Mouse (Mus musculus) kidney, embryonic 15.5 days (tissue): ENCODE measurements around the gene Npm3. TPM values are rescaled to one million over a fixed set of nuclear protein-coding genes. Genes with fewer than 3 reads are reported as not detected.

ENCODE experiments used
- ATAC-seq: fragments of 200-750 bp; cut with Nextera tagmentation; replicated peaks from 2 replicates; pipeline ENCODE4 v1.8.0; 2017; ENCODE audit warnings: moderate TSS enrichment; ENCODE audit not compliant: low FRiP score
- H3K27ac ChIP-seq: fragments of 300-500 bp; sonication (generic); 2 replicates; pipeline ENCODE4 v1.5.1; 2015; ENCODE audit warnings: mild to moderate bottlenecking, inconsistent platforms
- H3K27me3 ChIP-seq: fragments of 300-500 bp; sonication (generic); 2 replicates; pipeline ENCODE4 v1.6.1; 2015; ENCODE audit warnings: inconsistent platforms
- H3K36me3 ChIP-seq: fragments of 300-500 bp; sonication (generic); 2 replicates; pipeline ENCODE4 v1.6.1; 2015; ENCODE audit warnings: inconsistent platforms
- H3K4me1 ChIP-seq: fragments of 300-500 bp; sonication (generic); 2 replicates; pipeline ENCODE4 v1.6.1; 2015; ENCODE audit warnings: inconsistent platforms
- H3K4me2 ChIP-seq: fragments of 300-500 bp; sonication (generic); 2 replicates; pipeline ENCODE4 v1.6.1; 2015; ENCODE audit warnings: moderate library complexity, mild to moderate bottlenecking, inconsistent platforms
- H3K4me3 ChIP-seq: fragments of 300-500 bp; sonication (generic); replicated peaks from 2 replicates; pipeline ENCODE4 v1.5.1; 2015; ENCODE audit warnings: mild to moderate bottlenecking, inconsistent platforms
- H3K9ac ChIP-seq: fragments of 300-500 bp; sonication (generic); 2 replicates; pipeline ENCODE4 v1.6.1; 2015; ENCODE audit warnings: mild to moderate bottlenecking, inconsistent platforms
- H3K9me3 ChIP-seq: fragments of 300-500 bp; sonication (generic); replicated peaks from 2 replicates; pipeline ENCODE4 v1.6.1; 2016; ENCODE audit warnings: inconsistent platforms
- WGBS: fragments of 180-500 bp; shearing (Covaris S2); methylation state at CpG from one replicate; pipeline ENCODE4 v1.1.7; 2015; ENCODE audit warnings: mixed read lengths; 5-methylcytosine and 5-hydroxymethylcytosine counted together
- polyA plus RNA-seq: library from polyadenylated mRNA; unstranded; fragments of >200 nt; fragmentation: Nextera tagmentation; extraction: Ambion mirVana; gene quantifications from 2 replicates; pipeline ENCODE4 v1.2.1, GENCODE M21; 2015

Npm3 gene
- polyA plus RNA-seq, result 20.8 and 28.5 TPM in 2 replicates

DNA sequence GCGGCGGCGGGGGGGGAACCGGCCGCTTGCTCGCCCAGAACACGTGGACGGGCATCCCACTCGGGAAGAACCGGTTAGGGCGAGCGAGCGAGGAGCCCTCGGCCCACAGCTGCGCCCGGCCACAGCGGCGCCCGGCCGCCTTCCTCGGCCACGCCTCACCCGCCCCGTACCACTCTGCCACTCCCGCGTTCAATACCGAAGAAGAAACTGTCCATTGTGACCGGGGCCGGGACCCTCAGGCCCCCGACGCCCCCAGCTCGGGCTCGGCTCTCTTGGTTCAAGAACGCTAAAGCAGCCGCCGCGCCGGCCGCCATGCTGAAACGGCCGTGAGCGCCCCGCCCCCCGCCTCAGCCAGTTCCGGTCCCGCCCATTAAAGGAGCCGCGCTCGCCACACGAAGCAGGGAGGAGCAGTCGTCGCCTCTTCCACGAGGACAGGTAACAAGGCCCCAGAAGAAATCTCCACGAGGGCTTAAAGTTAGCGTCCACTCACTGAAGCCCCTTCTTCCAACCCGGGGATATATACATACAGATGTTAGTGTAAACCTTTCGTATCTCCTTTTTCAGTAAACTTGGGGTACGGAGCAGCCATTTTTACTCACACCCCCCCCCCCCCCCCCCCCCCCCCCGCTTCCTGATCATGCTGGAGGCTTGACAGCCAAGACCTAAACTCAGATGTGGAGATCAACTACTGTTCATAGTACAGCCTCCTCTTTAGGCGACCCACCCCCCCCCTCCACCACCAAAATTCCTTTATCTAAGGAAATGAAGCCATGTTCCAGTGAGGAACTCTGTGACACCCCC lies at the start of gene Npm3:
Gene Npm3 (minus strand): TSS at position 349 of the 801 bp plus-strand sequence.
- under 1% methylated on average over 59 of the region's 60 CpGs for WGBS
- Histone ChIP-seq H3K27me3 (peaks cover 22% of the 10 kb centered on the region), H3K9ac (peak within 1 kb of the TSS; percentile 86), H3K27ac (peak within 1 kb of the TSS; percentile 66), H3K4me3 (peak within 1 kb of the TSS; percentile 82), H3K36me3 (peaks cover 38% of the 10 kb centered on the region), H3K4me1 (peaks cover 50% of the 10 kb centered on the region), H3K4me2 (peak within 1 kb of the TSS; percentile 94), H3K9me3 (no peaks in the 10 kb centered on the region)
- ATAC-seq, result peak; percentile 77

DNA sequence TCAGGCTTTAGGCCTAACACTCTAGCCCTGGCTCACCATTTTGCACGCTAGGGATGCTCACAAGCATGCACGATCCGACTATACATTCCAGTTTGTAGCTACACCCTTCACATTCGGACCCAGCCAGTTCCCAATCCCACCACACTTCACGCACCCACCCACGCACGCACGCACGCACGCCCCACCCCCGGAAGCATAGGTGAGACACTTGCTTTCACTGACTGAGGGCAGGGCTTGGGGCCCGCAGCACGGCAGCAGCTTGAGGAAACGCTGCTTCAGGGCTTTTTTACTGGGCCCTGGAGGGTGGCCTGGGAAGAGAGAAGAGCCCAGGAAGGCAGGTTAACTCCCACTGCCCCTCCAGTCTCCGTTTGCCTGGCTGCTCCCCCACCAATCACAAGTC lies 47.5 kb upstream of the Npm3 start:
- Histone ChIP-seq H3K4me3 (no peak overlapping the region), H3K9me3 (no peaks in the 10 kb centered on the region), H3K27ac (no peak overlapping the region), H3K9ac (no peak overlapping the region), H3K4me1 (peaks cover 19% of the 10 kb centered on the region), H3K27me3 (no peaks in the 10 kb centered on the region), H3K4me2 (no peak overlapping the region), H3K36me3 (no peaks in the 10 kb centered on the region)
- WGBS, result 57% methylated on average over 15 of the region's 15 CpGs
- ATAC-seq, result no peak

DNA sequence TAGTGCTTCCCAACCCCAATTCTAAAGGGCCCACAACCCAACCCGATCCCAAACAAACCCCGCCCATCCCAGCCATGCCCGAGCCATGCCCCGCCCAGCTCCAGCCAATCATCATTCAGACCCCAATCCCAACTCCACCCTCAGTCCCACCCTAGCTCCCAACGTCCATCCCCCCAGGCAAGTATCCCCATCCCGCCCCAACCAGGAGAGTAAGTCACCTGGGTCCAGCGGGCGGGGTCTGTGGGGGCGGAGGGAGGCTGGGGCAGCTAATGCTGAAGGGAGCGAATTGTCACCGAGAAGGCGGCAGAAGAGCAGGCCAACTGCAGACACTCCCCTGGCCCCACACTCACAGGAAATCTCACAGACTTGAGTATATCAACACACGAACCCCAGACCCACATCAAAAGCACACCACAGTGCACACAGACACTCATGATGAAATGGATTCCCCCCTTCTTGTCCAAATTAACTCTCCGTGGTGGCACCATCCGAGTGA lies 46.7 kb upstream of the Npm3 start:
- Histone ChIP-seq H3K4me2 (peak overlapping the region; percentile 56), H3K4me1 (peaks cover 19% of the 10 kb centered on the region), H3K9me3 (no peaks in the 10 kb centered on the region), H3K36me3 (no peaks in the 10 kb centered on the region), H3K4me3 (peak overlapping the region; percentile 27), H3K9ac (no peak overlapping the region), H3K27me3 (no peaks in the 10 kb centered on the region), H3K27ac (no peak overlapping the region)
- peak; percentile 77 for ATAC-seq
- WGBS, result 16% methylated on average over 15 of the region's 15 CpGs

DNA sequence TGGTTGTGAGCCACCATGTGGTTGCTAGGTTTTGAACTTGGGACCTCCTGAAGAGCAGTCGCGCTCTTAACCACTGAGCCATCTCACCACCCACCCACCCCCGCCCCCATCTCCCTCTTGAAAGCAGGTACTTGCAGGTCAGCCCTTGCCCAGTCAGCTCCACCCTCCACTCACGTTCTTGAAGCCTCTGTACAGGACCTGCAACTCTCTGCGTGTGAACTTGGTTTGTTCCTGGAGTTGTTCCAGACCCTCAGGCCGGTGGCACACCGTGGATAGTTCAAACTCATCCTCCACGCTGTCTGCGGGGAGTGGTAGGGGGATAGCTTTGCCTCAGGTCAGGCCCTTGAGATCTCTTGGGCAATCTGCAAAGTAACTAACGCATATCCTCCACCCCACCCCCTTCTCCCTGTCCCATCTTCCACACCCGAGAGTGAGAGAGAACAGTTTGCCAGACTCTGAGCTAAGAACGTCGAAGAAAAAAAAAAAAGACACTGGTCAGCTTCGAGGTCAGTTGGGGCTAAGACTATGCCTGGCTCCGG lies 46.1 kb upstream of the Npm3 start:
- no peaks in the 10 kb centered on the region for H3K36me3 ChIP-seq
- peak overlapping the region; percentile 27 for H3K4me3 ChIP-seq
- no peaks in the 10 kb centered on the region for H3K9me3 ChIP-seq
- H3K9ac ChIP-seq, result no peak overlapping the region
- ATAC-seq, result no peak
- peak overlapping the region; percentile 56 for H3K4me2 ChIP-seq
- no peak overlapping the region for H3K27ac ChIP-seq
- peaks cover 19% of the 10 kb centered on the region for H3K4me1 ChIP-seq
- H3K27me3 ChIP-seq, result no peaks in the 10 kb centered on the region
- WGBS, result 34% methylated on average over 15 of the region's 15 CpGs

DNA sequence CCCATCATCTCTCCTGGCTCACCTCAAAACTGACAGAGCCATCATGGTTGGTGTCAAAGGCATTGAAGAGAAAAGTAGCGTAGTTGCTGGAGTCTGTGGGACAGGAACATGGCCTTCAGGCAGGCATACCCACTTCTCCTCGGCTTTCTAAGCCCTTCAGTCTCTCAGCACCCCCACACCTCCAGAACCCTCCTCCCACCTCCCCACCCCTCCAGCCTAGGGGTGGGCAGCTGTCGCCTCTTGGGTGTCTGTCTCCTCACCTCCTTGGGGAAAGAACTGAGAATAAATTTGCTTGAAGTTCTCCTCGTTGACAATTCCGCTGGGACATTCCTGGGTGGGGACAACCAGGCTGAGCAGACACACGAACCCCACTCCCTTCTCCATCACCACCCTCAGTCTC lies 45.3 kb upstream of the Npm3 start:
- H3K27ac ChIP-seq, result no peak overlapping the region
- H3K36me3 ChIP-seq, result no peaks in the 10 kb centered on the region
- no peak overlapping the region for H3K9ac ChIP-seq
- ATAC-seq, result no peak
- H3K9me3 ChIP-seq, result no peaks in the 10 kb centered on the region
- WGBS, result 60% methylated on average over 6 of the region's 6 CpGs
- H3K4me2 ChIP-seq, result no peak overlapping the region
- no peak overlapping the region for H3K4me3 ChIP-seq
- no peaks in the 10 kb centered on the region for H3K27me3 ChIP-seq
- peaks cover 19% of the 10 kb centered on the region for H3K4me1 ChIP-seq

DNA sequence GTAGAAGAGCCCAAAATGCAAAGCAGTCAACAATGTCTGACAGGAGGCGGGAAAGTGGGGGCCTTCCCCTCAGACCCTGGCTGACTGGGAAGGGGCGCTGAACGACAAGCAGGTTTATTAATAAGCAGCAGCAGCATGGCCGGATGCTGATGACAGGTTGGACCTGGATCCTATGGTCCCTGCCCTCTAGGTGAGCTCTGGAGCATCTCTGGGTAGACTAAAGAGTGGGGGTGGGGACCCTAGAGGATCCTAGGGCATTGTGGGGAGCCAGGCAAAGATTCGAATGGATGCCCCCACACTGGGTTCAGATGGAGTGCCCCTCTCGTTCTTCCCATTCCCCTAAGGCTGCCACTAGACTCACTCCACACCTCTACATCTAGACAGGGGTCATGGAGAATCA lies 43.0 kb upstream of the Npm3 start:
- 89% methylated on average over 6 of the region's 6 CpGs for WGBS
- ATAC-seq, result no peak
- H3K36me3 ChIP-seq, result no peaks in the 10 kb centered on the region
- H3K9me3 ChIP-seq, result no peaks in the 10 kb centered on the region
- H3K9ac ChIP-seq, result no peak overlapping the region
- no peak overlapping the region for H3K4me3 ChIP-seq
- H3K4me1 ChIP-seq, result peaks cover 22% of the 10 kb centered on the region
- no peak overlapping the region for H3K4me2 ChIP-seq
- H3K27me3 ChIP-seq, result no peaks in the 10 kb centered on the region
- H3K27ac ChIP-seq, result no peak overlapping the region

DNA sequence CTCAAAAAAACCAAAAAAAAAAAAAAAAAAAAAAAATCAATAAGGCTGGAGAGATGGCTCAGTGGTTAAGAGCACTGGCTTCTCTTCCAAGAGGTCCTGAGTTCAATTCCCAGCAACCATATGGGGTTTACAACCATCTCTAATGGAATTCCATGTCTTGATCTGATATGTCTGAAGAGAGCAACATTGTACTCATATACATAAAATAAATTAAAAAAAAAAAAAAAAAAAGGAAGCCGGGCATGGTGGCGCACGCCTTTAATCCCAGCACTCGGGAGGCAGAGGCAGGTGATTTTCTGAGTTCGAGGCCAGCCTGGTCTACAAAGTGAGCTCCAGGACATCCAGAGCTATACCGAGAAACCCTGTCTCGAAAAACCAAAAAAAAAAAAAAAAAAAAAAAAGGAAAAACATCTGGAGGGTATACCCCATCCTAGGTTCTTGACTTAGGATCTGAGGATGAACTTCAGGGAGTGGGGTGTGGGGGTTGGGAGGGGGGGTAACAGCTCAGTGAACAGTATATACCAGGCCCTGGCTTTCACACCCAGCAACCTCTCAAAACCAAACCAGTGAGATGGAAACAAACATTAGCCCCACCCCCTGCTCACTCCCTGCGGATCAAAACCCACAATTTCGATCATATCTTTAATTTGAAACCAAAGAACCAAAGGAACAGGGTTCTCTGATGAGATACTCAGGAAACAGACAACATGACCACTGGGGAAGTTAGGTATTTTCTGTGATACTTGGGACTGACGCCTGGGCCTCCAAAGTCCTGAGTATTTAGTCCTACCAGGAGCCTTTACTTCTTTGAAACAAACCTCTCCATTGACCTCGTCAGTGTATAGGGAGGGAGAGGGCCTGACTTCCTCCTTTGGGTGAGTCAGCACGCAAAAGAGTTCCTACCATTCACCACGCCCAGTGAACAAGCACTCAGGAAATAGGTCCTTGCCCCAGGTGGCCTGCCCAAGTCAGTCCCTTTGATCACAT lies 40.8 kb upstream of the Npm3 start:
- Histone ChIP-seq H3K4me2 (no peak overlapping the region), H3K4me3 (no peak overlapping the region), H3K4me1 (peaks cover 15% of the 10 kb centered on the region), H3K36me3 (no peaks in the 10 kb centered on the region), H3K9me3 (no peaks in the 10 kb centered on the region), H3K27me3 (no peaks in the 10 kb centered on the region), H3K9ac (no peak overlapping the region), H3K27ac (no peak overlapping the region)
- WGBS, result 78% methylated on average over 13 of the region's 13 CpGs
- peak; percentile 58; the same call in 1 of the 2 replicates for ATAC-seq

DNA sequence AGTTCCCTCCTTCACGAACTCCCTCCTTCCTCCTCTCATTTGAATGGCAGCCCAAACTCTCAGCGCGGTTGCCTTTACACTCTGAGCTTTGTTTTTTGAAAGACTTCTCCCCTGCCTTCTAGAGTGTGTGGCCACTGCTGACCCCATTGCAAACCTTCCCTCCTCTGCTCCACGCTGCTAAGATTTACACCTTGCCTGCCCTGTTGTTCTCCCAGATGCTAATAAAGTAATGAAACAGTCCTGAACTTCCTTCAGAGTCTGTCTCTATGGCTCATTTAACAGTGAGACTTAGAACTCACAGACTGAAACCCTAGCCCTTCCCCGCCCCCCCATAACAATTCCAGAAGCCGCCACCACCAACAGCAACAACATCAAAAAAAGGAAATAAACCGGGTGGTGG lies 40.0 kb upstream of the Npm3 start:
- no peaks in the 10 kb centered on the region for H3K36me3 ChIP-seq
- WGBS, result 22% methylated on average over 7 of the region's 7 CpGs
- no peak overlapping the region for H3K9ac ChIP-seq
- no peaks in the 10 kb centered on the region for H3K9me3 ChIP-seq
- H3K4me1 ChIP-seq, result peaks cover 17% of the 10 kb centered on the region
- peak overlapping the region; percentile 71 for H3K27ac ChIP-seq
- ATAC-seq, result peak; percentile 75
- no peaks in the 10 kb centered on the region for H3K27me3 ChIP-seq
- H3K4me2 ChIP-seq, result no peak overlapping the region
- no peak overlapping the region for H3K4me3 ChIP-seq

DNA sequence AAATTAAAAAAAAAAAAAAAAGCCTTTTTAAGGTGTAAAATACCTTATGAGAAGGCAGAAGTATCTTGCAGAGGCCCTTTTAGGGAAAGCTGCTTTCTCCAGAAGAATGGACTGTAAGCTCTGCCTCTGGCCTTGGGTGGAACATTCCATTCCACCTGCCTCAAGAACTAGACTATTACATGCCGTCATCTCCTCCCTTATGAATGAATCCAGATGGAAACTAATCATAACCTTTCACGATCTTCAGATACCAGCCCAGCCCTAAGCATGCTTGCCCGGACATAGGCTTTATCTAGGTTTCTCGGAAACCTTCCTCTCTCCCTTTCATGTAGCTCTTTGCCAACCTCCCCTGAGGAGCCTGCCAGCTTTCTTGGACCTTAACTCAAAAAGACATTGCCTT lies 38.9 kb upstream of the Npm3 start:
- no peak overlapping the region for H3K27ac ChIP-seq
- H3K27me3 ChIP-seq, result no peaks in the 10 kb centered on the region
- peaks cover 23% of the 10 kb centered on the region for H3K4me1 ChIP-seq
- H3K4me3 ChIP-seq, result no peak overlapping the region
- WGBS, result 73% methylated on average over 4 of the region's 4 CpGs
- no peaks in the 10 kb centered on the region for H3K9me3 ChIP-seq
- no peak overlapping the region for H3K4me2 ChIP-seq
- ATAC-seq, result no peak
- no peaks in the 10 kb centered on the region for H3K36me3 ChIP-seq
- no peak overlapping the region for H3K9ac ChIP-seq

DNA sequence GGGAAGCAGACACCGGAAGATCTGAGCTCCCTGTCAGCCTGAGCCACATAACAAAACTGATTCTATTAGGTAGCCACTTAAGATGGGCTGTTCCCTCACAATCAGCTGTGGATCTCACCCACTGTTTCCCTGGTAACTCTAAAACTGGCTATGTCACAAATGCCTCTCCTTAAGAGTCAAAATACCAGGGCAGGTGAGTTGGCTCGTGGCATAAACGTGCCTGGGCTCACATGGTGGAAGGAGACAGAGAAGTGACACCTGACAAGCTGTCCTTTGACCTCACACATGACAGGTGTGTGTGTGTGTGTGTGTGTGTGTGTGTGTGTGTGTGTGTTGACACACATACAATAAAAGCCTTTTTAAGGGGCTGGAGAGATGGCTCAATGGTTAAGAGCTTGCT lies 38.1 kb upstream of the Npm3 start:
- peaks cover 18% of the 10 kb centered on the region for H3K4me1 ChIP-seq
- H3K36me3 ChIP-seq, result no peaks in the 10 kb centered on the region
- H3K9me3 ChIP-seq, result no peaks in the 10 kb centered on the region
- 60% methylated on average over 3 of the region's 3 CpGs for whole genome bisulfite sequencing
- no peak for ATAC-seq
- H3K27ac ChIP-seq, result no peak overlapping the region
- H3K27me3 ChIP-seq, result no peaks in the 10 kb centered on the region
- H3K9ac ChIP-seq, result no peak overlapping the region
- H3K4me2 ChIP-seq, result no peak overlapping the region
- H3K4me3 ChIP-seq, result no peak overlapping the region

DNA sequence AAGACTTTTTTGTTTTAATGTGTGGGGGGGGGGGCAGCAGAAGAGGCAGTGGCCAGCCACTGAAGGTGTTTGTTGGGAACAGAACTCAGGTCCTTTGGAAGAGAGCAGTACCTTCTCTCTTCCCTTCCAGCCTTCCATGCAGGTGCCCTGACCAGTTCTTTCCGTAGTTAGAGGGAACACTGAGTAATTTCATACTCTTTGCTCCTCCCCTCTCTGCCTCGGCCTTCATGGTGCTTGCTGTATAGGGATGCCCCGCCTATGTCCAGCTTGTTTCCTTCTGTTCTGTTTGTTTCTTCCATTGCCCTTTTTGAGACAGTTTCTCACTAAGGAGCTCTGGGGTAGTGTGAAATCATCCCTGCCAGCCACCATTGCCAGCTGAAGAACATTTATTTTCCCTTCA lies 36.1 kb upstream of the Npm3 start:
- Histone ChIP-seq H3K4me2 (no peak overlapping the region), H3K27me3 (no peaks in the 10 kb centered on the region), H3K9me3 (no peaks in the 10 kb centered on the region), H3K36me3 (peaks cover 10% of the 10 kb centered on the region; the same call in 1 of the 2 replicates), H3K9ac (no peak overlapping the region), H3K27ac (peak overlapping the region; percentile 43; the same call in 1 of the 2 replicates), H3K4me3 (no peak overlapping the region), H3K4me1 (peaks cover 32% of the 10 kb centered on the region)
- no peak for ATAC-seq
- 43% methylated on average over 3 of the region's 3 CpGs for WGBS
